Mouse (Mus musculus) limb, embryonic 12.5 days (tissue): Measurements from ENCODE around the gene Sec14l3. TPM values are rescaled to one million over a fixed set of nuclear protein-coding genes. Genes with fewer than 3 reads are reported as not detected.
"Not testable (repeated sequence)": the region's sequence is repeated elsewhere in the genome, so short reads cannot be mapped to it uniquely, and the experiment has no call there.

ENCODE experiments used
- ATAC-seq: fragments of 200-750 bp; cut with Nextera tagmentation; 2 replicates; pipeline ENCODE4 v1.8.0; 2017; ENCODE audit warnings: low read depth, moderate TSS enrichment; ENCODE audit not compliant: insufficient number of reproducible peaks, insufficient read depth, low FRiP score, low TSS enrichment
- H3K27ac ChIP-seq: fragments of 300-500 bp; sonication (generic); 2 replicates; pipeline ENCODE4 v1.5.1; 2016; ENCODE audit warnings: mild to moderate bottlenecking, moderate library complexity
- H3K27me3 ChIP-seq: fragments of 300-500 bp; sonication (generic); 2 replicates; pipeline ENCODE4 v1.6.1; 2016; ENCODE audit warnings: mild to moderate bottlenecking, moderate library complexity
- H3K36me3 ChIP-seq: fragments of 300-500 bp; sonication (generic); 2 replicates; pipeline ENCODE4 v1.6.1; 2016; ENCODE audit warnings: mild to moderate bottlenecking, moderate library complexity
- H3K4me1 ChIP-seq: fragments of 300-500 bp; sonication (generic); replicated peaks from 2 replicates; pipeline ENCODE4 v1.6.1; 2016
- H3K4me2 ChIP-seq: fragments of 300-500 bp; sonication (generic); 2 replicates; pipeline ENCODE4 v1.6.1; 2016; ENCODE audit warnings: mild to moderate bottlenecking, moderate library complexity
- H3K4me3 ChIP-seq: fragments of 300-500 bp; sonication (generic); replicated peaks from 2 replicates; pipeline ENCODE4 v1.5.1; 2016; ENCODE audit warnings: mild to moderate bottlenecking
- H3K9ac ChIP-seq: fragments of 300-500 bp; sonication (generic); replicated peaks from 2 replicates; pipeline ENCODE4 v1.6.1; 2016; ENCODE audit warnings: mild to moderate bottlenecking, moderate library complexity
- H3K9me3 ChIP-seq: fragments of 300-500 bp; sonication (generic); 2 replicates; pipeline ENCODE4 v1.6.1; 2016; ENCODE audit warnings: mild to moderate bottlenecking, moderate library complexity
- WGBS: fragments of 180-500 bp; shearing (Covaris S2); methylation state at CpG from one replicate; pipeline ENCODE4 v1.1.7; 2016; 5-methylcytosine and 5-hydroxymethylcytosine counted together
- polyA plus RNA-seq: library from polyadenylated mRNA; unstranded; fragments of >200 nt; fragmentation: Nextera tagmentation; extraction: Ambion mirVana; gene quantifications from 2 replicates; pipeline ENCODE4 v1.2.1, GENCODE M21; 2016

The Sec14l3 gene
- polyA plus RNA-seq: not detected in 2 replicates

DNA sequence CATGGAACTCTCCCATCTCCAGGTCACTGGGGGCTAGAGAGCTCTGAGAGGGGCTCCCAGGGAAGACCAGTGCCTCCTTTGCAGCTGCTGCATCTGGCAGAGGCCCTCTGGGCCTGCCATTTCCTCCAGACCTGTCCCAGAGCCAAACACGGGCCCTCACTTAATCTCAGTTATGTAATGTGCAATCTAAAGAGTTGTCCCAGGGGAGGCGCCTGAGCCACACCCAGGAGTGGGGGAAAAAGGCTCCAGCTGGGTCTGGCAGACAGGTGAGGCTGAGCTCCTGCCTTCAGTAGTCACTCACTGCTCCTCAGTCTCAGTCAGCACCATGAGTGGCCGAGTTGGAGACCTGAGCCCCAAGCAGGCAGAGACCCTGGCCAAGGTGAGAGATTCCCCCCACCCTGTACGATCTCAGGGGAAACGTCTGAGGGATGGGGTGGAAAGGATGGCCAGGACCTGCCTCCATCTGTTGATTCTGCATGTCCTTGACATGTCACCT lies at the start of gene Sec14l3:
Gene Sec14l3 (plus strand): TSS at position 215 of the 496 bp plus-strand sequence.
- ATAC-seq: no peak
- no peak within 1 kb of the TSS for H3K4me2 ChIP-seq
- H3K4me1 ChIP-seq: no peaks in the 10 kb centered on the region
- H3K36me3 ChIP-seq: no peaks in the 10 kb centered on the region
- H3K27me3 ChIP-seq: no peaks in the 10 kb centered on the region
- no peak within 1 kb of the TSS for H3K27ac ChIP-seq
- H3K9ac ChIP-seq: no peak within 1 kb of the TSS
- 67% methylated on average over 5 of the region's 5 CpGs for WGBS
- no peak within 1 kb of the TSS for H3K4me3 ChIP-seq
- no peaks in the 10 kb centered on the region for H3K9me3 ChIP-seq

DNA sequence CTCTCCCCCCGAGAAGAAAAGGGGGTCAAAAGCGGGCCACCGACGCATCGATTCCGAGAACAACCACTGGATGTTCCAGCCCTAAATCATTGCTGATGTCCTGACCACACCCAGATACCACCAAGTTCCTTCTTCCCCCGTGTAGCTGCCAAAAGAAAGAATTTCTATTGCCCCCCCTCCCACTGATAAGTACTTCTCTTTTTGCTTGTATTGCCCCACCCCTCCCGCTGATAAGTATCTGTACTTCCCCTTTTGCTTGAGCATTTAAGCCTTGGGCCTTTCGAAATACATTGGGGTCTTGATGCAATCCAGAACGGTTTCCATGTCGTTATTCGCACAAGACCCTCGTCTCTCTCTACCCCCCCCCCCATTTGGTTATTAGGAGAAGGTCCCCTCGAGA lies 48.8 kb upstream of the Sec14l3 start:
- not testable (repeated sequence) for H3K27ac ChIP-seq, ATAC-seq, H3K4me2 ChIP-seq, H3K4me3 ChIP-seq, H3K9me3 ChIP-seq, H3K9ac ChIP-seq, H3K4me1 ChIP-seq, H3K27me3 ChIP-seq, H3K36me3 ChIP-seq
- WGBS: 91% methylated on average over 14 of the region's 14 CpGs

DNA sequence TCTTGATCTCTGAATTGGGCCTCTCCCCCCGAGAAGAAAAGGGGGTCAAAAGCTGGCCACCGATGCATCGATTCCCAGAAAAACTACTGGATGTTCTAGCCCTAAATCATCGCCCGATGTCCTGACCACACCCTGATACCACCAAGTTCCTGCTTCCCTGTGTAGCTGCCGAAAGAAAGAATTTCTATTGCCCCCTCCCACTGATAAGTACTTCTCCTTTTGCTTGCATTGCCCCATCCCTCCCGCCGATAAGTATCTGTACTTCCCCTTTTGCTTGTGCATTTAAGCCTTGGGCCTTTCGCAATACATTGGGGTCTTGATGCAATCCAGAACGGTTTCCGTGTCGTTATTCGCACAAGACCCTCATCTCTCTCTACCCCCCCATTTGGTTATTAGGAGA lies 42.5 kb upstream of the Sec14l3 start:
- H3K27me3 ChIP-seq, H3K9ac ChIP-seq, ATAC-seq, H3K4me3 ChIP-seq, H3K36me3 ChIP-seq, H3K4me1 ChIP-seq, H3K27ac ChIP-seq, H3K9me3 ChIP-seq, H3K4me2 ChIP-seq: not testable (repeated sequence)
- 89% methylated on average over 13 of the region's 13 CpGs for WGBS

DNA sequence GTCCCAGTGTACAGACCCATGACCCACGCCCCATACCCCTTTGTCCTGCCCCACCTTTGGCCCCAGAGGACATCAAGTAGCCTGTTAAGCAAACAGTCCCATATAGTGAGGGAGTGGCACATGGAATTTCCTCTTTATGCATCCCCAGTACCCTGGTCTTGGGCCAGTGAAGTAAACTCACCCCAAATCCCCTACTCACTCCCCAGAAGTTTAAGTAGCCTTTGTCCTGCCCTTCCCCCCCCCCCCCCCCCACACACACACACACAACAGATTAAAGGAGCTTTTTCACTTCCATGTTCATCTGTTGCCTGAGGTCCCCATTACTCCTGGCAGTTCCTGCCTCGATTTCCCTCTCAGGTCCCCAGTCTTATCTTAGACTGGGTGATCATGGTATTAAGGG lies 41.3 kb upstream of the Sec14l3 start:
- H3K27ac ChIP-seq: no peak overlapping the region
- ATAC-seq: no peak
- no peaks in the 10 kb centered on the region for H3K36me3 ChIP-seq
- WGBS: 67% methylated on average over 2 of the region's 2 CpGs
- no peak overlapping the region for H3K4me3 ChIP-seq
- H3K4me2 ChIP-seq: no peak overlapping the region
- H3K9ac ChIP-seq: no peak overlapping the region
- H3K27me3 ChIP-seq: no peaks in the 10 kb centered on the region
- H3K4me1 ChIP-seq: no peaks in the 10 kb centered on the region
- no peaks in the 10 kb centered on the region for H3K9me3 ChIP-seq

DNA sequence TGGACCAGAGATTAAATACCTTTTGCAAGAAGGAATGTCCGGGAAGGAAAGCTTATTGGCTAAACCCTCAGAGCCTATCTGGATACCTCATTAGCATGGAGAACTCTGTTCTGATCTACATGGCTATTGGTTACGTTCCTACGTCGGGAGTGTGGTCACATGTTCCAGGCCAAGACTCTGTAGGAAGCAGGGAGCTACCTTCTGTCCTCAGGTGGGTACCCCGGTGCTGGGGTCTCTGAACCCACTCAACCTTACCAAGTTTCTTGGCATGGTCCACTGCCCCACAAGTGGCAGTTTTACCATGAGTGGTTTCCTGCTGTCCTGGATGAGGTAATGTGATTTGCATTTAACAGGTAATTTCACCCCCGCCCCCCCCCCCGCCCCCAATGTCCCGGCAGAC lies 37.6 kb upstream of the Sec14l3 start:
- H3K9ac ChIP-seq: no peak overlapping the region
- H3K36me3 ChIP-seq: no peaks in the 10 kb centered on the region
- no peaks in the 10 kb centered on the region for H3K9me3 ChIP-seq
- no peaks in the 10 kb centered on the region; the same call in 1 of the 2 replicates for H3K4me1 ChIP-seq
- H3K4me3 ChIP-seq: no peak overlapping the region
- H3K27ac ChIP-seq: no peak overlapping the region
- WGBS: 72% methylated on average over 8 of the region's 8 CpGs
- no peak for ATAC-seq
- H3K4me2 ChIP-seq: no peak overlapping the region
- H3K27me3 ChIP-seq: peaks cover 18% of the 10 kb centered on the region

DNA sequence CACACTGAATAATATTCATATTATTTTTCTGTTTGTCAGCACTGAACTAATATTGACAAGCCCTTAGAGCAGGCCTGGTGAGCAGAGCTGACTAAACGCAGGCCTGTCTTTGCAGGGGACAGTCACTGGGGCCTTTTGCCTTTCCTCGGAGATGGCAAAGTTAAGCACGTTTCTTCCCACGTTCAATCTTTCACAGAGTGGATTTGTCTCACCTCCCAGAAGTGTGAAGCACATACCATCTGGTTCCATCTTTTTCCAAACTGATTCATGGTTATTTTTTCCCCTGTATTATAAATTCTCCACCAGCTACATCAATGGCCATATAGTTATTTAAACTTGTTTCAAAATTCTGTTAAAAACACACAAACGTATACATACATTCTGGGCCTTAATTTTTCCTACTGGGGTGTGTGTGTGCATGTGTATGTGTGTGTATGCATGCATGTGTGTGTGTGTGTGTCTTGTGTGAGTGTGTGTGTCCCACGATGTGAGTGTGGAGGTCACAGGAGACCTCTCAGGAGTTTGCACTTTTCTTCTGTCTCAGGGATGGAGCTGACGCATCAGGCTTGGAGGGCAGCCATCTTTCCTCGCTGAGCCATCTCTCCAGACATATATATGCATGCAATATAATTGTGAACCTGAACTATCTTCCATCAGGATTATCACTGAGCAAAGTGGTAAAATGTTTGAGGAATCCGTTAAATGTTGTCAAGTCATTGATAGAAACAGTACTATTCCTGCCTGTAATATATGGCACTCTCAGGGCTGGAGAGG lies 36.9 kb upstream of the Sec14l3 start:
- peaks cover 24% of the 10 kb centered on the region for H3K27me3 ChIP-seq
- no peak overlapping the region for H3K4me2 ChIP-seq
- no peaks in the 10 kb centered on the region for H3K9me3 ChIP-seq
- no peak for ATAC-seq
- WGBS: 70% methylated on average over 9 of the region's 9 CpGs
- H3K4me3 ChIP-seq: no peak overlapping the region
- H3K27ac ChIP-seq: no peak overlapping the region
- H3K4me1 ChIP-seq: no peaks in the 10 kb centered on the region; the same call in 1 of the 2 replicates
- no peak overlapping the region for H3K9ac ChIP-seq
- H3K36me3 ChIP-seq: no peaks in the 10 kb centered on the region

DNA sequence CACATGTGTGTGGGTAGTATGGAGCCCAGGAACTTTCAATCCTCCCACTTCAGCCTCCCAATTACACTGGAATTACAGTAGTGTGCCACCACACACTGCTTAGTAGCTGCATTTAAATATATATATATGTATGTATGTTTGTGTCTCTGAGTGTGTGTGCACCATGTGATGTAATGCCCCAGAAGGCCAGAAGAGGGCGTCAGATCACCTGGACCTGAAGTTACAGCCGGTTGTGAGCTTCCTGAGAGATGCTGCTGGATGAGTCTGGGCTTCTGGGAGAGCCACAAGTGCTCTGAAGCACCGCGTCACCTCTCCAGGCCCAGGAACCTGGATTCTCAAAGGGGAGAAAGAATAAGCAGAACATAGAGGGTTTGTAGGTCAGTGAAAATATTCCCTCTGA lies 35.3 kb upstream of the Sec14l3 start:
- peaks cover 28% of the 10 kb centered on the region for H3K27me3 ChIP-seq
- no peak for ATAC-seq
- H3K4me1 ChIP-seq: no peaks in the 10 kb centered on the region; the same call in 1 of the 2 replicates
- no peak overlapping the region for H3K9ac ChIP-seq
- H3K27ac ChIP-seq: no peak overlapping the region
- 68% methylated on average over 4 of the region's 4 CpGs for WGBS
- no peak overlapping the region for H3K4me2 ChIP-seq
- H3K9me3 ChIP-seq: no peaks in the 10 kb centered on the region
- no peaks in the 10 kb centered on the region for H3K36me3 ChIP-seq
- no peak overlapping the region for H3K4me3 ChIP-seq

DNA sequence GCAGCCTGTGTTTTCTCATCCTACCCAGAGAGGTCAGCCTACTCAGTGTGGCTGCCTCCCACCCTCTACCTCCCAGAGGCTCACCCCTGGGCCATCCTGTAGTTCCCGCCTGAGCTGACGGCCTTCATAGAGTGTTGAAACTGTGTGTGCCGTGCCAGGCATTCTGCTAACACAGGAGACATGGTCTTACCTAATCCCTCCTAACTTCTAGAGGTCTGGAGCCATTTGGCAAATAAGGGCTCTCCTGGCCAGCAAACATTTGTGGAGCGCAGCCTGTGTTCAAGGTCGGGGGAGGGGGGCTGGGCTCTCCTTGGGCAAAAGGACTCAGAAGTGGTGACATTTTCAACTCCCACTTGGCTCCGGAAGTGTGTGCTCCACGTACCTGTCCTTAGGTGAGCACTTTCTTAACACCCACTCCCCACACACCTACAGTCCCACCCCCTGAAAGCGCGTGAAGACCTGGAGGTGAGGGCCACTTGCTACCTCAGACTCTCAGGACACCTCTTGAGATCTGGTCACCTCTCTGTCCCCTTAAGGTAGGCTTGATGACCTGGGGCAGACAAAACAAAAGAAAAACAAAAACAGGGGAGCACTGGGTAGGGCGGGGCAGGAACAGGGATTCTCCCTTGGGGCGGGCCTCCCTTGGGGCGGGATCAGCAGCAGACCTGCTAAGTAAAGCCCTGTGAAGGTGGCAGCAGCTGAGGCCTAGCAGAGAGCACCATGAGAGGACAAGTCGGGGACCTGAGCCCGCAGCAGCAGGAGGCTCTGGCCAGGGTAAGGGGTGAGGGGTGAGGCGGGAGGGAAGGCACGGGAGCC lies 33.3 kb upstream of the Sec14l3 start, which contains the start of gene Sec14l4:
Gene Sec14l4 (plus strand): TSS at position 337 of the 816 bp plus-strand sequence.
- Histone ChIP-seq H3K27ac (no peak within 1 kb of the TSS), H3K9me3 (no peaks in the 10 kb centered on the region), H3K27me3 (peaks cover 28% of the 10 kb centered on the region), H3K4me1 (peaks cover under 1% of the 10 kb centered on the region; the same call in 1 of the 2 replicates), H3K4me2 (no peak within 1 kb of the TSS), H3K4me3 (no peak within 1 kb of the TSS), H3K36me3 (no peaks in the 10 kb centered on the region), H3K9ac (no peak within 1 kb of the TSS)
- 32% methylated on average over 16 of the region's 16 CpGs for WGBS
- ATAC-seq: no peak; the same call in 1 of the 2 replicates

DNA sequence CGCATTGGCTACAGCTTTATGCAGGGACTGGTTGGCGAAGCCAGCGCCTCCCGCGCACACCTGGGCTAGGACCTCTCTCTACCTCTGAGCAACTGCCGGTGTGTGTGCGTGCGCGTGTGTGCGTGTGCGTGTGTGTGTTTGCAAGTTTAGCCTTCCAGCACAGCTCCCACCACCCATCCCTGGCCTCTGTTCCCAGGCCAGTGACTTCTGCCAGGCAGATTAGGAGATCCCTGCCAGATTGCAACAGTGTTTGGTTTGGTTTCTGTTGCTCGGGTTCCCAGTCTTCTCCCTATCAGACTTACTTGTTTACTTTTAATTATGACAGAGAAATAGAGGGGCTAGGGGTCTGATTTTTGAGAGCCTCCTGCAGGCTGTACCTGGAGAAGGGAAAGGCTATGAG lies 32.7 kb upstream of the Sec14l3 start:
- Histone ChIP-seq H3K4me2 (no peak overlapping the region), H3K9me3 (no peaks in the 10 kb centered on the region), H3K36me3 (no peaks in the 10 kb centered on the region), H3K27me3 (peaks cover 28% of the 10 kb centered on the region), H3K4me1 (peaks cover 4% of the 10 kb centered on the region; the same call in 1 of the 2 replicates), H3K4me3 (no peak overlapping the region), H3K9ac (no peak overlapping the region), H3K27ac (no peak overlapping the region)
- WGBS: 38% methylated on average over 12 of the region's 12 CpGs
- no peak for ATAC-seq

DNA sequence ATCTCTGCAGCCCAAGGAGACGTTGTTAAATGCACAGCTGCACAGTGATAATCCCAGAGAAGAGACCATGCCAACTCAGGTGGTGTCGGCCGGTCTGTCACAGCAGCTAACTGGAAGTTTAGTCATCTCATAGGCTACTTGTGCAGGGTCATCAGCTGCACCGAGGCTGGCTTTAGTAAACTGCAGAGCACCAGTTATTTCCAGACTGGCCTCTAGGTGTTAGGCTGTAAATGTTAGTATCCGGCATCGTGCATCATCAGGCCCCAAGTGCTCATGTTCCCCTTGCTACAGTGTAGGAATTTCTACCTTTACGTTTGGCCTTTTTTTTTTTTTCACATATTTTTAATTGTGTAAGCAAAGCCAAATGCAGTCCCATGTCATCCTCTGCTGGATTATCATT lies 31.2 kb upstream of the Sec14l3 start:
- Histone ChIP-seq H3K4me3 (no peak overlapping the region), H3K4me1 (peaks cover 4% of the 10 kb centered on the region; the same call in 1 of the 2 replicates), H3K9me3 (no peaks in the 10 kb centered on the region), H3K9ac (no peak overlapping the region), H3K36me3 (no peaks in the 10 kb centered on the region), H3K27me3 (peaks cover 28% of the 10 kb centered on the region), H3K4me2 (no peak overlapping the region), H3K27ac (no peak overlapping the region)
- 55% methylated on average over 7 of the region's 7 CpGs for WGBS
- no peak for ATAC-seq

DNA sequence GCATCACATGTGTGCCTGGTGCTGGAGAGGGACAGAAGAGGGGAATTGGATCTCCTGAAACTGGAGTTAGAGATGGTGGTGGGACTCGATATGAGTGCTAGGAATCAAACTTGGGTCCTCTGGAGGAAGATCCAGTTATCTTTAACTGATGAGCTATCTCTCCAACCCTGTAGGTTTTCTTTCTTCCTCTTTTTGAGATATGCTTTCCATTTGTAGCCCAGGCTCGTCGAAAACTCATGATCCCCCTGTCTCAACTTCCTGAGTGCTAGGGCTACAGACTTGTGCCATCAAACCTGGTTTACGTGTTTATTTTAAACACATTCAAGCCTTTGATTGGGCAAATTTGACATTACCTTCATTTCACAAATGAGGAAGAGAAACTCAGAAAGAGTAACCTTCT lies 30.5 kb upstream of the Sec14l3 start:
- Histone ChIP-seq H3K27ac (no peak overlapping the region), H3K9me3 (no peaks in the 10 kb centered on the region), H3K4me2 (no peak overlapping the region), H3K9ac (no peak overlapping the region), H3K4me3 (no peak overlapping the region), H3K27me3 (peaks cover 28% of the 10 kb centered on the region), H3K4me1 (peaks cover 4% of the 10 kb centered on the region; the same call in 1 of the 2 replicates), H3K36me3 (no peaks in the 10 kb centered on the region)
- 82% methylated on average over 4 of the region's 4 CpGs for WGBS
- no peak for ATAC-seq
